Mouse (Mus musculus): ENCODE results near the gene Wipi1.

- no peak for TF ChIP-seq CTCF (IDR thresholded peaks at IDR 0.05; ENCODE audit: borderline replicate concordance, control insufficient read depth, extremely low read depth, insufficient read depth, low read length, poor library complexity)
- no peak for TF ChIP-seq POLR2A (IDR thresholded peaks at IDR 0.05; ENCODE audit: control insufficient read depth, extremely low read depth, insufficient read depth, low read length, poor library complexity)
Measured at GRCm38 (mm10) chr11:109545700-109546143, 66.0 kb downstream of the Wipi1 start.
